Mouse (Mus musculus) spleen, adult 10 weeks (tissue): ENCODE results near the gene Fam102a. TPM values are rescaled to one million over a fixed set of nuclear protein-coding genes. Genes with fewer than 3 reads are reported as not detected.

Experiments used
- polyA plus RNA-seq: library from polyadenylated mRNA; stranded (reverse); fragments of 350-450 nt; fragmentation: Illumina TruSeq; extraction: RNeasy Lipid Tissue Mini Kit (QIAGEN cat#74804); gene quantifications from one replicate; pipeline ENCODE4 v1.2.3, GENCODE M21; 2015; ENCODE audit warnings: low replicate concordance; ENCODE audit not compliant: insufficient read depth

Fam102a gene
- polyA plus RNA-seq: 28.0 TPM

DNA sequence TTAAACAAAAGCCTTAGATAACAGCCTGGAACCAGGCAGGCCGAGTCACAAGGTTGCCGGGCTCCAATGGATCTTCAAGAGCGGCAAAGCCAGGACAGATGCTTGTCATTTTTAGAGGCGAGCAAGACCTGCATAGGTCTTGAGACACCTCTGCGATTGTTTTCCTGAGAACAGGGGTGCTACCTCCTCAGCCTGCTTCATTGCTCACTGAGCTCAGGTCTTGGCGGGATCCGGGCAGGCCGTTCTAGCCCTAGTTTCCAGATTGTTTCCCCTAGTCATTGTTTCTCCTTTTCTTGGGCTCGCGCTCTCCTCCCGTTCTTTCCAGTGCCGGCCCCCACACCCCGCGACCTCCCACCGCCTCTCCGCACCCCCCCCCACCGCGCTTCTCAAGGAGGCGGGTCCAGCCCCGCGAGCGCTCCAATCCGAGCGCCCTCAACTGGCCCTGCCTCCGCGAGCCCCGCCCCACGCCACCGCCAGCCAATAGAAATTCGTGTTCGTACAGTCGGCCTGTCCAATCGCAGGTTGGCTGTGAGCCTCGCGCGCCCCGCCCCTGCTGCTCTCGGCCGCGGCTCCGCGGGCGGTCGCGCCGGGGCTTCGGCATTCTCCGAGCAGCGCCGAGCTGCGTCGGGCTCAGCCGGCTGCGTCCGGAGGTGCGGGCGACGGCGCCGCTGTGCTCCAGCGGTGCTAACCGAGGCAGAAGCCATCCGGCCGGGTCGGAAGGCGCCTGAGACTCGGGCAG lies at the start of gene Fam102a:
Gene Fam102a (plus strand): TSS at position 600 of the 739 bp plus-strand sequence.

DNA sequence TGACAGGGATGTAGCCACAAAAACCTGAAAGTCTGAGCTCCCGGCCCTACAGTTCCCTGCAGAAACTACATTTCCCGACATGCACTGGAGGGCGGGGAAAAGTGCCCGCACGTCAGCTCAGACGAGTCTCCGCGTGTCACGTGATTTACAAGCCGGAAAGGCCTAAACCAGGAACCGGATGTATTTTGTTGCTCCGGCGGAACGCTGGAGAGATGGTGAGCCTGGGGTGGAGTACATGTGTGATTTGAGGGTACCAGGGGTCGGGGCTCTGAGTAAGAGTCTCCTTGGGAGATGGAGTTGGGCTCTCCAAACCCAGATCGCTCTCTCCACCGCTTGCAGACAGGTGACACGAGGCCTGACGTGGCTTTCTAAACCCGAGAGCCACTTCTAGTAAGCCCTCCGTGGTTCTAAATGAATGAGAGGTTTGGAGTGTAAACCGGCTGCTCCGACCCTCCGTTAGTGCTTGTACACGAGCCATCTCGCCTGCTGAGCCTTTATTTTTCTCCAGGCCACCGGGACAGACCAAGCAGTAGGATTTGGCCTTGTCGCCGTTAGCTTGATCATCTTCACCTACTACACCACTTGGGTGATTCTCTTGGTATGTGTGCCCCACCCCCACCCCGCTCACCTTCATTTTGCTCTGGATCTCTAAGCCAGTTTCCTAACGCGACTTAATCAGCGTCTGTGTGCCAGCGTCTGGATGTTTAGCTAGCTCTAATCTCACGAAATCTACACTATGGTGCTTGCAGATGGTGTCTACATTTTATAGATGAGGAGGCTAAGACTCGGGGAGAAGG lies 35.8 kb downstream of the Fam102a start, which contains the start of gene Dpm2:
Gene Dpm2 (plus strand): TSS at position 161 of the 797 bp plus-strand sequence.

DNA sequence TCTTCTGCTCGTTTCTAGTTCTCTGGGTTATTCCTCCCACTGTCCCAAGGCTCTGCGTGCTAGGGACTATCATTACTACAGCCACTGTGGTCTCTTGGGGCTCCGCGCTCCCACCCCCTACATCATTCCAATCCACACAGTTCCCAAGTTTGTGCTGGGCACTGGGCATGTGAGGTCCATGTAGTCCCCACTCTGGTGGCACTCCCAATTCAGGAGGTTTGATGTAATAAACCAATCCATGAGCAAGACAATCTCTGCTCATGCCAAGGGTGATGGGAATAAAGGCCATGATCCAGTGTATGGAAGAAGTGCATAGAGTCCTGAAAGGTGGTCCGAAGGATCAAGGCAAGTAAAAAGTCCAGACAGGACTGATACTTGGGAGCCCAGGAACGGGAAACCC lies 39.4 kb downstream of the Fam102a start, which contains the start of gene Pip5kl1:
Gene Pip5kl1 (plus strand): TSS at position 301 of the 400 bp plus-strand sequence.

DNA sequence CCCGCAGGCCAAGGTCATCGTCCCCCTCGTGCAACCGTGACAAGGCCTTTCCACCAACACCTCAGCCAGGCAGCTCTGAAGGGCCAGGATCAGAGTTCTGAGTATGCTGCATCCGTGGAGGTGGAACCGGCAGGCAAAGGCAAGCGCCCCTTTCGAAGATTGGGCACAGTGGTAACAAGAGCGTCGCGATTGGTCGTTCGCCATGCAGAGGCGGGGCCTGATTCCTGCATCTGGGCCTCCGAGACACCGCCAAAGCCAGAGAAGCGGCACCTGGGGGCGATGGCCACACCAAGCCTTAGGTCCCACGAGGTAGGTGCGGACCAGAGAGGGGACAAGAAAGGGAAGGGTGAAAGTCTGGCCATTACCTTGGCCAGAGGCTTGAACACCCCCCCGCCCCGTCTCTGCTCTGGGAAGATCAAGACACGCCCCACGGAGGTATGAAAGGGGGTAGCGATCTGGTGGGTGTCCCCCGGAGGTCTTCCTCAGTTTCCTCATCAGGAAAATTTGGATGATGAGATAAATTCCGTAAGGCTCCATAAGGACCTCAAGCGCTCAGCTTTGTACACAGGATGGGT lies 40.5 kb downstream of the Fam102a start, which contains the start of gene 9430097D07Rik:
Gene 9430097D07Rik (minus strand): TSS at position 99 of the 575 bp plus-strand sequence.

DNA sequence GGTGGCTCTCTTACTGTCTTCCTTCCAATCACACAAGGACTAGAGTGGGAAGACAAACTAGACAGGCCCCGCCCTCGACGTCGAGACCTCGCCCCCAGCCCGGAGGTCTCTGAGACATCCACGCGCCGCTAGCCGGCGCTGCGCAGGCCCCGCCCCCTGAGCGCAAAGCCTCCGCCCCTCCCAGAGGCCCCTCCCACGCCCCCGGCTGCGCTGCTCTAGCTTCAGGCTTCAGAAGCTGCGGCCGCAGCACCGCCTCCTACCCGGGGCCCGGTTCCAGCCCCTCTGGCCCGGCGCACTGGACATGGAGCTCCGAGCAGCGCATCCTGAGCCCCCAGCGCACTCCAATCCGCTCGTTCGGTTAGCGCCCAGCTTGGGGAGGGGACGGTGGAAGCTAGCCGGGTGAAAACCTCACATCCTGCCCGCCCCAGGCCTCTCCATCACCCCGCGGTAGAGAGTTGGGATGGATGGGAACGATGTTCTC lies 51.8 kb downstream of the Fam102a start, which contains the start of gene St6galnac4:
Gene St6galnac4 (plus strand): TSS at position 225 of the 481 bp plus-strand sequence.

DNA sequence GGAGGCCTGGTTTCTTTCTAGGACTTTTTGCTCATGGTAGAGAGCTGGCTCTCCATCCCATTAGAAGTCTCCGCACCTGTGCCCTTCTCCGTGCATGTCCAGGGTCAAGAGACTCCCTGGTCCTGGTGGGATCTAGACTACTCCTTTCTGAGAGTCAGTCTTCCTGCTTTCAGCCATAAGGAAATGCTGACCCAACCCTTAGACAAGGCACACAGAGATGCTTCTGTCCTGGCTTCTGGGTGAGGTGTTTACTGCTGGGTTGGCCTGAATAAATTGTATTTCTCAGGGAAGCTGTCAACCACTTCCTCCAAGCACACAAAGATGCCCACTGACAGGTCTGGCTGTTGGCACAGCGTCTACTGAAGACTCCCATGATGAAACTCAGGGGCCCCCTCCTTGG lies 64.3 kb downstream of the Fam102a start, which contains the start of gene St6galnac6:
Gene St6galnac6 (plus strand): TSS at position 301 of the 400 bp plus-strand sequence.

Other genes starting within 250 kb of the Fam102a start
- gene Golga2, start 247.9 kb upstream of the Fam102a start, polyA plus RNA-seq: 45.4 TPM
- 264 TPM for gene Swi5, start 247.3 kb upstream of the Fam102a start, polyA plus RNA-seq
- 93.7 TPM for gene Ciz1, start 183.0 kb upstream of the Fam102a start, polyA plus RNA-seq
- gene Dnm1, start 182.0 kb upstream of the Fam102a start, polyA plus RNA-seq: 1.8 TPM
- 15.2 TPM for gene 1110008P14Rik, start 153.4 kb upstream of the Fam102a start, polyA plus RNA-seq
- gene Lcn2, start 147.1 kb upstream of the Fam102a start, polyA plus RNA-seq: 8.3 TPM
- 6.1 TPM for gene Ptges2, start 139.4 kb upstream of the Fam102a start, polyA plus RNA-seq
- 3.5 TPM for gene Naif1, start 84.9 kb upstream of the Fam102a start, polyA plus RNA-seq
- 8.4 TPM for gene Slc25a25, start 83.9 kb upstream of the Fam102a start, polyA plus RNA-seq
- gene Dpm2, start 35.5 kb downstream of the Fam102a start, polyA plus RNA-seq: 56.7 TPM
- gene Pip5kl1, start 39.5 kb downstream of the Fam102a start, polyA plus RNA-seq: not detected
- gene 9430097D07Rik, start 40.4 kb downstream of the Fam102a start, polyA plus RNA-seq: 0.15 TPM
- 16.1 TPM for gene St6galnac4, start 51.8 kb downstream of the Fam102a start, polyA plus RNA-seq
- gene St6galnac6, start 64.4 kb downstream of the Fam102a start, polyA plus RNA-seq: 11.3 TPM
- gene Ak1, start 86.4 kb downstream of the Fam102a start, polyA plus RNA-seq: 6.3 TPM
- gene Eng, start 111.3 kb downstream of the Fam102a start, polyA plus RNA-seq: 19.9 TPM
- 9.0 TPM for gene Fpgs, start 168.8 kb downstream of the Fam102a start, polyA plus RNA-seq
- 102 TPM for gene Cdk9, start 177.7 kb downstream of the Fam102a start, polyA plus RNA-seq
- gene Sh2d3c, start 185.7 kb downstream of the Fam102a start, polyA plus RNA-seq: 19.7 TPM
- gene 6330409D20Rik, start 205.7 kb downstream of the Fam102a start, polyA plus RNA-seq: not detected
- 12.6 TPM for gene Tor2a, start 221.9 kb downstream of the Fam102a start, polyA plus RNA-seq
- gene Ttc16, start 240.3 kb downstream of the Fam102a start, polyA plus RNA-seq: 0.12 TPM
- gene Ptrh1, start 240.5 kb downstream of the Fam102a start, polyA plus RNA-seq: 2.1 TPM
- gene Cfap157, start 249.1 kb downstream of the Fam102a start, polyA plus RNA-seq: not detected